Mouse (Mus musculus) lung, postnatal 0 days (tissue): ENCODE measurements around the gene Rhbdd1.

Experiments
- CTCF ChIP-seq: IDR thresholded peaks from 2 replicates; pipeline ENCODE4 v1.5.1; 2016; ENCODE audit warnings: antibody characterized with exemption, mild to moderate bottlenecking
- EP300 ChIP-seq: IDR thresholded peaks from 2 replicates; pipeline ENCODE4 v1.6.1; 2016; ENCODE audit warnings: antibody characterized with exemption, mild to moderate bottlenecking, control low read depth

- TF ChIP-seq CTCF (no peak), EP300 (no peak)
These were observed 24.1 kb upstream of the Rhbdd1 start for GRCm38 (mm10) chr1:82291930-82292712.
